Mouse (Mus musculus) ES-Bruce4 (cell line): Measurements from ENCODE around the gene Fgfr2. TPM values are rescaled to one million over a fixed set of nuclear protein-coding genes. Genes with fewer than 3 reads are reported as not detected.

Experiments used
- H3K27ac ChIP-seq: 2 replicates; pipeline ENCODE4 v1.5.1; 2012; ENCODE audit warnings: low read length, inconsistent platforms; ENCODE audit not compliant: insufficient read depth
- H3K27me3 ChIP-seq: 2 replicates; pipeline ENCODE4 v1.6.1; 2012; ENCODE audit warnings: mild to moderate bottlenecking, low read length, inconsistent platforms; ENCODE audit not compliant: control insufficient read depth, poor library complexity, insufficient read depth, severe bottlenecking
- H3K36me3 ChIP-seq: 2 replicates; pipeline ENCODE4 v1.6.1; 2012; ENCODE audit warnings: inconsistent platforms, mild to moderate bottlenecking, low read length, moderate library complexity; ENCODE audit not compliant: control insufficient read depth, poor library complexity, insufficient read depth, severe bottlenecking
- H3K4me1 ChIP-seq: one replicate; pipeline ENCODE4 v1.8.1; 2011; ENCODE audit warnings: low read length; ENCODE audit not compliant: control insufficient read depth, insufficient read depth
- H3K4me3 ChIP-seq: 2 replicates; pipeline ENCODE4 v1.5.1; 2011; ENCODE audit warnings: low read depth, mild to moderate bottlenecking, low read length
- H3K9ac ChIP-seq: 2 replicates; pipeline ENCODE4 v1.6.1; 2012; ENCODE audit warnings: low read depth, mild to moderate bottlenecking, inconsistent platforms; ENCODE audit not compliant: poor library complexity, severe bottlenecking
- H3K9me3 ChIP-seq: replicated peaks from 2 replicates; pipeline ENCODE4 v1.6.1; 2012; ENCODE audit warnings: mild to moderate bottlenecking, low read length, inconsistent platforms; ENCODE audit not compliant: control insufficient read depth, poor library complexity, insufficient read depth, severe bottlenecking
- CTCF ChIP-seq: IDR thresholded peaks from one replicate; pipeline ENCODE4 v1.8.1; 2011; ENCODE audit warnings: low read depth, low read length
- EP300 ChIP-seq: IDR thresholded peaks from 2 replicates; pipeline ENCODE4 v1.6.1; 2011; ENCODE audit warnings: low read depth, low read length; ENCODE audit not compliant: insufficient read depth
- POLR2A ChIP-seq: IDR thresholded peaks from one replicate; pipeline ENCODE4 v1.8.1; 2011; ENCODE audit warnings: low read length; ENCODE audit not compliant: insufficient read depth
- polyA plus RNA-seq: library from polyadenylated mRNA; stranded (reverse); fragments of >200 nt; gene quantifications from 2 replicates; pipeline ENCODE4 v1.2.4, GENCODE M21; 2011; ENCODE audit warnings: low read depth; ENCODE audit not compliant: missing spikeins, insufficient read depth, insufficient read length

Gene Fgfr2
- polyA plus RNA-seq, 1 experiment: 34.8 TPM

DNA sequence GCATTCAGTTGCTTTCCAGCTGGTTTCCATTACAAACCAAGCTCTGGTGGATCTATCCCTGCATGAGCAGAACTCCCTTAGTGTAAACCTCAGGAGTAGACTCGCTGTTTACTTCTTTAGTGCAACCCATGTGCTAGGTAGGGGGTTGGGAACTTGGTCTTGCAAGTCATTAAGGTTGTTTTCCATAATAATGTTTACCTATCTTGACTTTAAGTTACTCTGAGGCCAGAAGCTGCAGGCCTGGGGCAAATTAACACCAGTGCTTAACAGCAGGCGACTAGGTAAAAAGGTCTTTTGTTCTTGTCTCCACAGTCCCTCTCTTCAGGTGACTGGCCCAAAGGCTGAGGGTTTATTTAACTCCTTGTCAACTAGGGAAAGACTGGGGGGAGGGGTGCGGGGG is 1108.0 kb downstream of the Fgfr2 start:
- Histone ChIP-seq H3K27ac (no peak overlapping the region), H3K9me3 (peaks cover 17% of the 10 kb centered on the region), H3K27me3 (peaks cover 18% of the 10 kb centered on the region), H3K9ac (no peak overlapping the region), H3K36me3 (no peaks in the 10 kb centered on the region), H3K4me1 (no peaks in the 10 kb centered on the region), H3K4me3 (no peak overlapping the region)
- 0 out of 2 replicates have a peak, but pooled peaks have one; percentile 45 for TF ChIP-seq EP300
- TF ChIP-seq POLR2A: no peak
- no peak for TF ChIP-seq CTCF

DNA sequence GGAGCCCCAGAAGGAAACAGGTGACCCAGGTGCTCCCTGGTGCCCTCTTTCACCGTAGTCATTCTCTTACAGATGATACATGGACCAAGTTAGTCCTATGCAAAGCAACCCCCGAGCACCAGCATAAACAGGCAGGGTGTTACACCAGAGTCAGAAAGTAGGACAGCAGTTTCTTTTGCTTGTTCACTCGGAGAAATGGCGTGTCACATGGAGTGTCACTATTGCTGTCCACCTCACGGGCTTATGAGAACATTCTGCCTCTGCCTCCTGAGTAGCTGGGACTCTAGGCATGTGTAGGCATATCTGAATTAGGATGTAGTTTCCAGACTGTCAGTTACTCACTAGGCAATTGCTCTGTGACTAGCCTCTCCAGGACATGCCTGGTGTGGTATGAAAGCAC is 1109.2 kb downstream of the Fgfr2 start:
- no peak for TF ChIP-seq CTCF
- no peak for TF ChIP-seq EP300
- no peak for TF ChIP-seq POLR2A
- H3K27ac ChIP-seq: no peak overlapping the region

DNA sequence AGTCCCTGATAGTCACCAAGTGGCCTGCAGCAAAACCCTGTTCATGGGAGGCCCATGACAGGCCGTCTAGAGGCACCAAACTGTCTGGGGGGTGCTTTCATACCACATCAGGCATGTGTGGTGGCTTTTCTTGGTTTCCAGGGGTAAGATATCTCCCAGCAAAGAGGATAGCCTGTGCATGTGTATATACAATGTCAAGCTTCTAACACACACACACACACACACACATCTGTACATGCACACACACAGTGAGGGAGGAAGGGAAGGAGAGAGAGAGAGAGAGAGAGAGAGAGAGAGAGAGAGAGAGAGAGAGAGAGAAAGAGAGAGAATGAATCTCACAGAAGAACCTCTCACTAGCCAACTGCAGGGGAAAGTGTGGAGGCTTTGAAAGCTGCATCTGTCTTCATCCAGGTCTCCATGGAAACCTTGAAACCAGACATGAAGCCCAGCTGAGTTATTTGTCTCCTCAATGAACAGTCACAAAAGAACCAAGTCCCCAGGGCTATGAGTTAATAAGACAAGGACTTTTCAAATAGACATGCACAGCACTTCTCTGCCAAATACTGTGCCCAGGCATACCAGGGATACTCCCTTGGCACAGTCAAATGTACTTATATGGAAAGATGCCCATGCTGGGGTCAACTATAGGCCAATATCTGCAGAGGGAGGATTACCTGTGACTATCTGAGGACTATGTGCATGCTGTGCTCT is 1110.0 kb downstream of the Fgfr2 start:
- Histone ChIP-seq H3K9ac (no peak overlapping the region), H3K27me3 (peaks cover 10% of the 10 kb centered on the region; the same call in 1 of the 2 replicates), H3K36me3 (no peaks in the 10 kb centered on the region), H3K9me3 (peaks cover 4% of the 10 kb centered on the region; the same call in 1 of the 2 replicates), H3K4me3 (no peak overlapping the region), H3K4me1 (no peaks in the 10 kb centered on the region), H3K27ac (no peak overlapping the region)
- TF ChIP-seq POLR2A: no peak
- no peak for TF ChIP-seq EP300
- no peak for TF ChIP-seq CTCF

More for the DNA sequence above, 1109.2 kb downstream of the Fgfr2 start:
- Histone ChIP-seq H3K9me3 (peaks cover 7% of the 10 kb centered on the region), H3K27me3 (peaks cover 13% of the 10 kb centered on the region), H3K4me1 (no peaks in the 10 kb centered on the region), H3K4me3 (no peak overlapping the region), H3K36me3 (no peaks in the 10 kb centered on the region), H3K9ac (no peak overlapping the region)

DNA sequence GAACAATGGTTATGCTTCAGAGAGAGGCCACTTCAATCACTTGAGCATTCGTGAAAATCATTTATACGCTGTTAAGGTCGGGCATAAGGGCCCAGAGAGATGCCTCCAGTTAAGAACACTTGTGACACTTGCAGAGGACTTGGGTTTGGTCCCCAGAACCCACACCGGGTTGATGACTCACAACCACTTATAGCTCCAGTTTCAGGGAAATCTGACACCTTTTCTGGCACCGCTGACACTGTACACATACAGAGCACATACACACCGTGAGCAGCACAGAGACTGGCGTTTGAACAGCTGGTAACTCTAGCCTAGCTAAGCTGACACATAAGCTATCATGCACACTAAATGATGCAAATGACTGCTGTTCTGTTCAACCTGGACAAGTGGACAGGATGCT is 1114.1 kb downstream of the Fgfr2 start:
- H3K27ac ChIP-seq: no peak overlapping the region
- H3K4me3 ChIP-seq: no peak overlapping the region
- no peak overlapping the region for H3K9ac ChIP-seq
- H3K9me3 ChIP-seq: no peaks in the 10 kb centered on the region
- TF ChIP-seq POLR2A: no peak
- no peak for TF ChIP-seq EP300
- TF ChIP-seq CTCF: no peak
- no peaks in the 10 kb centered on the region for H3K36me3 ChIP-seq
- no peaks in the 10 kb centered on the region for H3K4me1 ChIP-seq
- 0 out of 2 replicates have a peak, but pooled peaks cover 1% of the 10 kb centered on the region for H3K27me3 ChIP-seq

- Histone ChIP-seq H3K27me3 (no peaks in the 10 kb centered on the region), H3K9me3 (no peaks in the 10 kb centered on the region), H3K36me3 (no peaks in the 10 kb centered on the region), H3K9ac (no peak overlapping the region), H3K27ac (no peak overlapping the region), H3K4me3 (no peak overlapping the region), H3K4me1 (no peaks in the 10 kb centered on the region)
- no peak for TF ChIP-seq EP300
Observed at GRCm38 (mm10) chr7:132005996-132006696, 1117.0 kb downstream of the Fgfr2 start.

DNA sequence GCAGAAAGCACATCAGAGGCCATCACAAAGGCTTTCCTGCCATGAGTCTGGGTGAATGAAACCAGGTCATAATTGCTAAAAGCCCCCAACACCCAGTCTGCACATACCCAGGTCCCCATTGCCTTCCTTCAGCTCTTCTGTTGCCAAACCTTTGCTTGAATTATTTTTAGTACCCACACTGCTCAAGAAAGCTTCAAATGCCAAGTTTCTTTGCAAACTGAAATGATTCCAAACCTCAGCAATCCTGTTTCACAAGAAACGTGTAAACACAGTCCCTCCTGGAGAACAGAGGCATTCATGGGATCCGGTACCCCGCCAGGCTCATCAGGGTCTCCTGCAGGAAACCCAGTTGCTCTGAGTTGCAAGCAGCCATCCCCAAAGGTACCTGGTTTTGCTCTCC is 1130.3 kb downstream of the Fgfr2 start:
- H3K4me3 ChIP-seq: no peak overlapping the region
- H3K4me1 ChIP-seq: peaks cover 4% of the 10 kb centered on the region
- H3K9me3 ChIP-seq: peaks cover 13% of the 10 kb centered on the region
- no peaks in the 10 kb centered on the region for H3K27me3 ChIP-seq
- no peak overlapping the region for H3K27ac ChIP-seq
- TF ChIP-seq EP300: no peak
- TF ChIP-seq POLR2A: no peak
- no peak for TF ChIP-seq CTCF
- H3K36me3 ChIP-seq: no peaks in the 10 kb centered on the region
- H3K9ac ChIP-seq: no peak overlapping the region
